Mouse (Mus musculus) heart, embryonic 12.5 days (tissue): ENCODE data around the gene Cela1. TPM values are rescaled to one million over a fixed set of nuclear protein-coding genes. Genes with fewer than 3 reads are reported as not detected.

Source experiments
- ATAC-seq: fragments of 200-750 bp; cut with Nextera tagmentation; 2 replicates; pipeline ENCODE4 v1.8.0; 2017; ENCODE audit warnings: moderate TSS enrichment, moderate library complexity; ENCODE audit not compliant: insufficient number of reproducible peaks, low FRiP score
- H3K27ac ChIP-seq: fragments of 300-500 bp; sonication (generic); 2 replicates; pipeline ENCODE4 v1.5.1; 2016; ENCODE audit warnings: mild to moderate bottlenecking, moderate library complexity; ENCODE audit not compliant: poor library complexity, severe bottlenecking
- H3K27me3 ChIP-seq: fragments of 300-500 bp; sonication (generic); replicated peaks from 2 replicates; pipeline ENCODE4 v1.6.1; 2016; ENCODE audit warnings: mild to moderate bottlenecking, moderate library complexity
- H3K36me3 ChIP-seq: fragments of 300-500 bp; sonication (generic); 2 replicates; pipeline ENCODE4 v1.6.1; 2016; ENCODE audit warnings: mild to moderate bottlenecking, moderate library complexity
- H3K4me1 ChIP-seq: fragments of 300-500 bp; sonication (generic); replicated peaks from 2 replicates; pipeline ENCODE4 v1.6.1; 2016; ENCODE audit warnings: mild to moderate bottlenecking
- H3K4me2 ChIP-seq: fragments of 300-500 bp; sonication (generic); 2 replicates; pipeline ENCODE4 v1.6.1; 2016; ENCODE audit warnings: mild to moderate bottlenecking, moderate library complexity
- H3K4me3 ChIP-seq: fragments of 300-500 bp; sonication (generic); 2 replicates; pipeline ENCODE4 v1.5.1; 2016; ENCODE audit warnings: mild to moderate bottlenecking
- H3K9ac ChIP-seq: fragments of 300-500 bp; sonication (generic); 2 replicates; pipeline ENCODE4 v1.6.1; 2016; ENCODE audit warnings: mild to moderate bottlenecking, moderate library complexity
- H3K9me3 ChIP-seq: fragments of 300-500 bp; sonication (generic); replicated peaks from 2 replicates; pipeline ENCODE4 v1.6.1; 2016; ENCODE audit warnings: mild to moderate bottlenecking, moderate library complexity
- WGBS: fragments of 180-500 bp; shearing (Covaris S2); methylation state at CpG from one replicate; pipeline ENCODE4 v1.1.7; 2016; 5-methylcytosine and 5-hydroxymethylcytosine counted together
- polyA plus RNA-seq: library from polyadenylated mRNA; unstranded; fragments of >200 nt; fragmentation: Nextera tagmentation; extraction: Ambion mirVana; gene quantifications from 2 replicates; pipeline ENCODE4 v1.2.1, GENCODE M21; 2016

Gene Cela1
- polyA plus RNA-seq, 1 experiment from 2014 or later: 1.6 TPM

GRCm38 (mm10) chr15:100685255-100685654 lies 2.5 kb downstream of the Cela1 start:
- peaks cover 23% of the 10 kb centered on the region for H3K4me1 ChIP-seq
- peaks cover 3% of the 10 kb centered on the region for H3K9me3 ChIP-seq
- no peak overlapping the region for H3K4me3 ChIP-seq
- H3K27ac ChIP-seq: no peak overlapping the region
- no peak overlapping the region for H3K4me2 ChIP-seq
- peaks cover 2% of the 10 kb centered on the region; the same call in 1 of the 2 replicates for H3K36me3 ChIP-seq
- ATAC-seq: no peak
- H3K27me3 ChIP-seq: peaks cover 18% of the 10 kb centered on the region
- 22% methylated on average over 13 of the region's 13 CpGs for WGBS
- no peak overlapping the region for H3K9ac ChIP-seq

DNA sequence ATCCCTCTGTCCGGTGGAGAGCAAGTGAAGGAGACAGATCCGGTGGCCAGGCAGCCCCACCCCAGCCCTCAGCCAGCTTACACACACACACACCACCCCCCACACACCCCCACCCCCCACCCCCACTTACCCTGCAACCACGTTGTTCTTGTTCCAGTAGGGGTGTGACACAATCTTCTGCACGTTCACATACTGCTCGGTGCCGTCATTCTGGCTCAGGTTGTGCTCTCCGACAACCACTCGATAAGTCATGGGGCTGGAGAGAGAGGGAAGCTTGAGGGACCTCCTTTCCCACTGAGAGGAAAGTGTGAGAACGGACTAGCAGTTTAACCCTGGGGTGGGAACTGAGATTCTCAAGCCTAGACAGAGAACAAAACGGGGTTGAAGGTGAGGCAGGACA lies 3.3 kb downstream of the Cela1 start:
- H3K9me3 ChIP-seq: no peaks in the 10 kb centered on the region
- H3K27me3 ChIP-seq: peaks cover 18% of the 10 kb centered on the region
- no peak overlapping the region for H3K4me2 ChIP-seq
- H3K4me3 ChIP-seq: no peak overlapping the region
- H3K9ac ChIP-seq: no peak overlapping the region
- no peaks in the 10 kb centered on the region for H3K36me3 ChIP-seq
- 49% methylated on average over 10 of the region's 10 CpGs for WGBS
- no peak for ATAC-seq
- peaks cover 23% of the 10 kb centered on the region for H3K4me1 ChIP-seq
- H3K27ac ChIP-seq: no peak overlapping the region

DNA sequence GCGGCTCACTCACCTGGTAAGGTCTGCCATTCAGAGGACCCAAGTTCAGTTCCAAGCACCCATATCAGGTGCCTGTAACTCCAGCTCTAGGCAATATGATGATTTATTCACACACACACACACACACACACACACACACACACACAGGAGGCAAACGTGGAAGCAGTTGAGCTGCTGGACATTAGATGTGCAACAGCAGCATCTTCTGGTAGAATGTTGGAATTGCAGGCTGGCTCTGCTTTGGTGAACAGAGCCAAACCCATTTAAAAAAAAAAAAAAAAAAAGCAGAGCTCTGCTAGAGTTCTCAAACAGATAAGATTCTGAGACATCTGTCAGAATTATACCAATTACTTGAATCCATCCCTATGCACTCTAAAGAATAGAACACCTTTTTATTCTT lies 4.7 kb downstream of the Cela1 start:
- 47% methylated on average over 2 of the region's 2 CpGs for WGBS
- H3K36me3 ChIP-seq: no peaks in the 10 kb centered on the region
- no peak overlapping the region for H3K9ac ChIP-seq
- no peak overlapping the region for H3K4me2 ChIP-seq
- H3K4me1 ChIP-seq: peaks cover 23% of the 10 kb centered on the region
- H3K27me3 ChIP-seq: peaks cover 18% of the 10 kb centered on the region
- no peak for ATAC-seq
- H3K4me3 ChIP-seq: no peak overlapping the region
- no peaks in the 10 kb centered on the region for H3K9me3 ChIP-seq
- no peak overlapping the region for H3K27ac ChIP-seq

GRCm38 (mm10) chr15:100681770-100682169 lies 6.0 kb downstream of the Cela1 start:
- 47% methylated on average over 7 of the region's 7 CpGs for WGBS
- Histone ChIP-seq H3K4me3 (no peak overlapping the region), H3K36me3 (no peaks in the 10 kb centered on the region), H3K4me2 (no peak overlapping the region), H3K27ac (no peak overlapping the region), H3K9me3 (no peaks in the 10 kb centered on the region), H3K9ac (no peak overlapping the region), H3K4me1 (peaks cover 12% of the 10 kb centered on the region), H3K27me3 (peaks cover 18% of the 10 kb centered on the region)
- no peak for ATAC-seq

DNA sequence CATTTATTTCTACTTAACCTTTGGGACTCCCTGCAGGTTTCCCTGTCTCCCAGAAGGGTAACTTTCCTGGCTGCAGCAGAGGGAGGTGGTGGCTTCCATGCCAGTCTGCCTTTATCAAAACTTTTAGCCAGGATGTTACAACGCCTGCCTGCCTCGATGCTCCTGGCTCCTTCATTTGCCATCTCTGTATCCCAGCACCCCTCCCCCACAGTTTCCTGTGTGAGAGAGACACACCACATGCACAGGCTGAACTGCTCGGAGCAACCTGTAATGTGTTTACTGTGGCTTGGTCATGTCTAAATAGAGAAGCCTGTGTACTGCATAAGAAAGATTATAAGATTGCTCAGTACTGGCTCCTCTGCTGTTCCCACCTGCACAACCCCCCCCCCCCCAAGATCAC lies 7.3 kb downstream of the Cela1 start:
- Histone ChIP-seq H3K4me3 (no peak overlapping the region), H3K4me1 (peaks cover 16% of the 10 kb centered on the region; the same call in 1 of the 2 replicates), H3K9me3 (no peaks in the 10 kb centered on the region), H3K4me2 (no peak overlapping the region), H3K36me3 (no peaks in the 10 kb centered on the region), H3K9ac (no peak overlapping the region), H3K27me3 (peaks cover 13% of the 10 kb centered on the region), H3K27ac (no peak overlapping the region)
- 35% methylated on average over 3 of the region's 3 CpGs for WGBS
- ATAC-seq: no peak

GRCm38 (mm10) chr15:100679005-100679404 lies 8.7 kb downstream of the Cela1 start:
- no peak overlapping the region for H3K27ac ChIP-seq
- H3K9ac ChIP-seq: no peak overlapping the region
- 89% methylated on average over 14 of the region's 14 CpGs for WGBS
- H3K9me3 ChIP-seq: no peaks in the 10 kb centered on the region
- peaks cover 20% of the 10 kb centered on the region; the same call in 1 of the 2 replicates for H3K4me1 ChIP-seq
- no peaks in the 10 kb centered on the region for H3K27me3 ChIP-seq
- no peak for ATAC-seq
- no peak overlapping the region for H3K4me3 ChIP-seq
- H3K36me3 ChIP-seq: no peaks in the 10 kb centered on the region
- H3K4me2 ChIP-seq: no peak overlapping the region

- no peak overlapping the region for H3K4me3 ChIP-seq
- H3K36me3 ChIP-seq: no peaks in the 10 kb centered on the region
- no peak overlapping the region for H3K27ac ChIP-seq
- 77% methylated on average over 12 of the region's 12 CpGs for WGBS
- H3K27me3 ChIP-seq: no peaks in the 10 kb centered on the region
- no peak overlapping the region for H3K4me2 ChIP-seq
- H3K9me3 ChIP-seq: no peaks in the 10 kb centered on the region
- no peak for ATAC-seq
- H3K4me1 ChIP-seq: peaks cover 25% of the 10 kb centered on the region
- H3K9ac ChIP-seq: no peak overlapping the region
These were observed 9.1 kb downstream of the Cela1 start for GRCm38 (mm10) chr15:100678581-100678980.

DNA sequence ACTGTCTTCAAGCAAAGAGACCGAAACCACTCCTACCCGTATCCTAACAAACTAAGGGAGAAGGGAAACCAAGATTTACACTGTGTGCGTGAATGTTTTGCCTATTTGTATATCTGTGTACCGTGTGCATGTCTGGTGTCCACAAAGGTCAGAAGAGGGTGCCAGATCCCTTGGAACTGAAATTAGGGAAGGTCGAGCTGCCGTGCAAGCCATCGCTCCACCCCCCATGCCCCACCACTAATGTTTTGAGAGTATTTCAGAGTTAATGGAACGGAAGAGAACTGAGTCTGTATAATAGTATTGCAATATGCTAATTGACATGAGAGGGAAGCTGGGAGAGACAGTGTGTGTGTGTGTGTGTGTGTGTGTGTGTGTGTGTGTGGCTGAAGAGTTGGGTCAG lies 10.0 kb downstream of the Cela1 start:
- H3K27ac ChIP-seq: no peak overlapping the region
- H3K27me3 ChIP-seq: no peaks in the 10 kb centered on the region
- H3K4me2 ChIP-seq: no peak overlapping the region
- peaks cover 27% of the 10 kb centered on the region for H3K4me1 ChIP-seq
- no peak overlapping the region for H3K4me3 ChIP-seq
- ATAC-seq: no peak
- no peaks in the 10 kb centered on the region for H3K36me3 ChIP-seq
- H3K9ac ChIP-seq: no peak overlapping the region
- H3K9me3 ChIP-seq: no peaks in the 10 kb centered on the region
- WGBS: 86% methylated on average over 8 of the region's 8 CpGs

GRCm38 (mm10) chr15:100676521-100676920 lies 11.2 kb downstream of the Cela1 start:
- no peak overlapping the region for H3K27ac ChIP-seq
- no peak overlapping the region for H3K4me2 ChIP-seq
- H3K27me3 ChIP-seq: no peaks in the 10 kb centered on the region
- peaks cover 27% of the 10 kb centered on the region for H3K4me1 ChIP-seq
- no peak overlapping the region for H3K9ac ChIP-seq
- H3K4me3 ChIP-seq: no peak overlapping the region
- 79% methylated on average over 1 of the region's 1 CpGs for WGBS
- no peak for ATAC-seq
- H3K36me3 ChIP-seq: no peaks in the 10 kb centered on the region
- H3K9me3 ChIP-seq: no peaks in the 10 kb centered on the region

- 42% methylated on average over 3 of the region's 3 CpGs for WGBS
- Histone ChIP-seq H3K9ac (no peak overlapping the region), H3K27me3 (no peaks in the 10 kb centered on the region), H3K4me1 (peaks cover 27% of the 10 kb centered on the region), H3K9me3 (no peaks in the 10 kb centered on the region), H3K4me2 (no peak overlapping the region), H3K27ac (no peak overlapping the region), H3K4me3 (no peak overlapping the region), H3K36me3 (no peaks in the 10 kb centered on the region)
- no peak for ATAC-seq
These were observed 12.2 kb downstream of the Cela1 start for GRCm38 (mm10) chr15:100675486-100675885.

DNA sequence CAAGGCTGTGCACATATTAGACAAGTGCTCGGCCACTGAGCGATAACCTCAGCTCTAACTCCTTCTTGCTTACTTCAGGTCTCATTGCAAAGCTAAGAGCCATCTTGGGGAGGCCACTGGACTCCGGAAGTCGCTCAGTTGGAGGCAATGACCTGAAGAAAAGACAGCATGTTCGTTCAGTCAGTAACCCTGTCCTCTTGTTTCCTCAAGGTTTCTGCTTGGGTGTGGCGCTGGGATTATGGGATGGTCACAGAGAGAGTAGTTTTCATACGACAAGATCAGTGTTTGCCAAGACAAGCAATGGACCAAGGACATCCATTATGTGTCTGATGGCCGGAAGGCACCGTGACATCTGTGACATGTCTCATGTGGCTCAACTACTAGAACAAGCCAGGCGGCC lies 13.2 kb downstream of the Cela1 start:
- H3K9me3 ChIP-seq: no peaks in the 10 kb centered on the region
- no peaks in the 10 kb centered on the region for H3K36me3 ChIP-seq
- H3K27ac ChIP-seq: peak overlapping the region; percentile 75
- ATAC-seq: no peak
- no peak overlapping the region for H3K9ac ChIP-seq
- no peak overlapping the region for H3K4me2 ChIP-seq
- H3K27me3 ChIP-seq: no peaks in the 10 kb centered on the region
- WGBS: 78% methylated on average over 10 of the region's 10 CpGs
- H3K4me1 ChIP-seq: peaks cover 27% of the 10 kb centered on the region
- no peak overlapping the region for H3K4me3 ChIP-seq

GRCm38 (mm10) chr15:100673585-100674391 lies 13.9 kb downstream of the Cela1 start:
- Histone ChIP-seq H3K27ac (peak overlapping the region; percentile 75), H3K36me3 (no peaks in the 10 kb centered on the region), H3K4me3 (no peak overlapping the region), H3K27me3 (no peaks in the 10 kb centered on the region), H3K4me2 (peak overlapping the region; percentile 6), H3K4me1 (peaks cover 27% of the 10 kb centered on the region), H3K9me3 (no peaks in the 10 kb centered on the region), H3K9ac (no peak overlapping the region)
- peak; percentile 67; the same call in 1 of the 2 replicates for ATAC-seq
- WGBS: 20% methylated on average over 12 of the region's 12 CpGs
